Mouse (Mus musculus): ENCODE data around the gene Sowahc. TPM values are rescaled to one million over a fixed set of nuclear protein-coding genes. Genes with fewer than 3 reads are reported as not detected.

Sowahc gene
- polyA plus RNA-seq (2015; fragmentation: Nextera tagmentation; extraction: Ambion mirVana), result 13.0 and 13.6 TPM in 2 replicates

- Histone ChIP-seq H3K4me1 (peaks cover 27% of the 10 kb centered on the region), H3K9ac (peak within 1 kb of the TSS; percentile 86), H3K27me3 (no peaks in the 10 kb centered on the region), H3K9me3 (no peaks in the 10 kb centered on the region), H3K36me3 (no peaks in the 10 kb centered on the region), H3K4me3 (peak within 1 kb of the TSS; percentile 81), H3K27ac (peak within 1 kb of the TSS; percentile 94), H3K4me2 (peak within 1 kb of the TSS; percentile 88)
- under 1% methylated on average over 84 of the region's 84 CpGs for WGBS
- peak; percentile 92 for ATAC-seq (ENCODE audit: insufficient number of reproducible peaks, insufficient read depth, low FRiP score, low TSS enrichment, low read depth)
These were observed at the start of gene Sowahc, which contains the start of gene Sept10 for GRCm38 (mm10) chr10:59221473-59222270. Sowahc (plus strand) TSS chr10:59221953. Sept10 (minus strand) TSS chr10:59221847.

DNA sequence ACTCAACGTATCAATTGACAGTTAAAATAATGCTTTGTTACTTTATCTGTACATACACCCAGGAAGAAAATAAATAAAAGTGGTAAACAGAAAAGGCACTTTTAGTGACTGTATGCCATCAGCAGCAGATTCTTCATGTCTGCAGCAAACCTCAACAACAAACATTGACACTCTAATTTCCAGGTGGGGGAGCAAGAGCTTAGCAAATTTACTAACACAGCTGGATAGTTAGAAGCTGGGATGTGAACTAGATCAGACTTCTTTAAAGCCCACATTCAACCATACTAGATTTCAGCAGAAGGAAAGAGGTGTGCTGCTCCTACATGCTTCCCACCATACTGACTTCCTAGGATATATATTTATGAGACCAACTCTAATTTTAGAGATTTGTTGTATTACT, 49.2 kb upstream of the Sowahc start:
- H3K9me3 ChIP-seq, result no peaks in the 10 kb centered on the region
- H3K27me3 ChIP-seq, result no peaks in the 10 kb centered on the region
- no peak overlapping the region for H3K4me2 ChIP-seq
- ATAC-seq (ENCODE audit: insufficient number of reproducible peaks, insufficient read depth, low FRiP score, low TSS enrichment, low read depth), result no peak
- H3K4me1 ChIP-seq, result no peaks in the 10 kb centered on the region
- peaks cover 17% of the 10 kb centered on the region for H3K36me3 ChIP-seq
- H3K9ac ChIP-seq, result no peak overlapping the region
- H3K27ac ChIP-seq, result no peak overlapping the region
- WGBS, result 99% methylated on average over 1 of the region's 1 CpGs
- H3K4me3 ChIP-seq, result no peak overlapping the region

- no peaks in the 10 kb centered on the region for H3K4me1 ChIP-seq
- no peak overlapping the region for H3K4me3 ChIP-seq
- peaks cover 19% of the 10 kb centered on the region for H3K36me3 ChIP-seq
- no peaks in the 10 kb centered on the region for H3K9me3 ChIP-seq
- H3K4me2 ChIP-seq, result no peak overlapping the region
- WGBS, result 84% methylated on average over 3 of the region's 3 CpGs
- H3K27me3 ChIP-seq, result no peaks in the 10 kb centered on the region
- no peak overlapping the region for H3K27ac ChIP-seq
- no peak overlapping the region for H3K9ac ChIP-seq
- ATAC-seq (ENCODE audit: insufficient number of reproducible peaks, insufficient read depth, low FRiP score, low TSS enrichment, low read depth), result no peak
These were observed 42.1 kb upstream of the Sowahc start for GRCm38 (mm10) chr10:59179620-59180019.

DNA sequence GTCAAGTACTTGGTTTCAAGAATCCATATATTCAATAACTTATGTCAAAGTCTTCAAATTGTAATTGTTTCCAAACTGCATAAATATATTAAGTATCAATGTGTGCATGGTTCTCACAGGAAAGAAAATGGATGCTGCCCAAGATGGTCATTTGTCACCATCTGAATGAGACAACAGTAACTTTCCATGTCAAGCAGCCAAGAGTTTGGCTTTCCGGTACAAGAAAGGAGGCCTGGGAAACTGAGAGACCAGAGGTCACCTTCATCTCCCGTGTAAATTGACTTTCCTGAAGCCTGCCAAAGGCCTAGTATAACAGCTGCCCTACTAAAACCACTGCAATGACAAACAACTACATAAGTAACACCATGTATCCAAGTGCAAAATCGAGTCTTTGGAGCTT, 39.4 kb upstream of the Sowahc start:
- Histone ChIP-seq H3K36me3 (peaks cover 14% of the 10 kb centered on the region), H3K27ac (no peak overlapping the region), H3K9me3 (no peaks in the 10 kb centered on the region), H3K4me3 (no peak overlapping the region), H3K4me2 (no peak overlapping the region), H3K27me3 (no peaks in the 10 kb centered on the region), H3K9ac (no peak overlapping the region), H3K4me1 (no peaks in the 10 kb centered on the region)
- ATAC-seq (ENCODE audit: insufficient number of reproducible peaks, insufficient read depth, low FRiP score, low TSS enrichment, low read depth), result no peak
- 82% methylated on average over 3 of the region's 3 CpGs for WGBS

DNA sequence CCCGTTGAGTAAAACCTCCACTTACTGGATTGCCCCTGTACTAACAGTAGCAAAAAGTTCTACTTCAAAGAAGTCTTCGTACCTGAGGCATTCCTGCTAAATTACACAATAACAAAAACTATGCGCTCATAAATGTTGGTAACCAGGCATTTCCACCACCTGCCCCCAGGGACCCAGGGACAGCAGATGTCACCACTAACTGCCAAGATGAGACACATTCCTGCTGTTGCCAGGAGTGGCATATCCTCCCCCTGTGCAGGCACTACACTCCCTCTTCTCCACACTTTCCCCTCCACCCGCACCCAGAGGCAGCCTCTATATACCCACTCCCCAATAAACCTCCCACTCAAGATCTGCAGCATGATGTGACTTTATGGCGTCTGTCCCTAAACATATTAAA, 26.9 kb upstream of the Sowahc start:
- Histone ChIP-seq H3K9me3 (no peaks in the 10 kb centered on the region), H3K27me3 (no peaks in the 10 kb centered on the region), H3K27ac (no peak overlapping the region), H3K9ac (no peak overlapping the region), H3K36me3 (peaks cover 9% of the 10 kb centered on the region), H3K4me3 (no peak overlapping the region), H3K4me1 (peaks cover 5% of the 10 kb centered on the region; the same call in 1 of the 2 replicates), H3K4me2 (no peak overlapping the region)
- 48% methylated on average over 5 of the region's 5 CpGs for WGBS
- no peak for ATAC-seq (ENCODE audit: insufficient number of reproducible peaks, insufficient read depth, low FRiP score, low TSS enrichment, low read depth)

DNA sequence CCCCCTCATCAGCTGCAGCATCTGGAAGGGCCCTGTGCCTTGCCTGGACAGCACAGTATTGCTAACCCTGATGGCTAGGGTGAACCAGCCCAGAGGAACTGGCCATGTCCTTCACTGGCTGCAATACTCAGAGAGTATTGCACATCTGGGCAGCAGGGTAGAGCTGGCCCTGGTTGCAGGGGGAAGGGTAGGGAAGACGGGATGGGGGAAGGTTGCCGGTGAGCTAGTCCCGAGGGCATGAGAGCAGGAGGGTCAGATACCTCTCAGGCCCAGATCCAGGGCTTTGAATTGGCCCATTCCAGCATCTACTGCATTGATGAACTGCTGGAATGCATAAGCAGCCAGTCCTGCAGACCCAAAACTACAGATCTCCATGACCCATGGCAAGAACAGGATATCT, 25.0 kb upstream of the Sowahc start:
- ATAC-seq (ENCODE audit: insufficient number of reproducible peaks, insufficient read depth, low FRiP score, low TSS enrichment, low read depth), result no peak

DNA sequence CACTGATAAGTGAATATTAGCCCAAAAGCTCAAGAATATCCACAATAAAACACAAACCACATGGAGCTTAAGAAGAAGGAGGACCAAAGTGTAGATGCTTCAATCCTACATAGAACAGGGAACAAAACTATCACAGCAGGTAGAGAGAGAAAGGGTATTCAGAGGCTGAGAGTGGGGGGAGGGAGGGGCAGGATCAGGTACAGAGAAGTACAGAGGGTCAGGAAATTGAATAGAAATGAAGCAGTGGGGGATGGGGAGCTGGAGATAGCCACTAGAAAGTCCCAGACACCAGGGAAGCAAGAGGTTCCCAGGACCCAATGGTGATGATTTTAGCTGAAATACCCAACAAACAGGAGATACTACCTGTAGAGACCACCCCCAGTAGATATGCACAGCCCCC, 21.7 kb upstream of the Sowahc start:
- H3K36me3 ChIP-seq, result 0 out of 2 replicates have a peak, but pooled peaks cover 4% of the 10 kb centered on the region

More for the DNA sequence above, 25.0 kb upstream of the Sowahc start:
- Histone ChIP-seq H3K9me3 (no peaks in the 10 kb centered on the region), H3K27me3 (no peaks in the 10 kb centered on the region), H3K27ac (no peak overlapping the region), H3K36me3 (no peaks in the 10 kb centered on the region), H3K9ac (no peak overlapping the region), H3K4me3 (no peak overlapping the region), H3K4me2 (no peak overlapping the region), H3K4me1 (peaks cover 5% of the 10 kb centered on the region; the same call in 1 of the 2 replicates)
- WGBS, result 58% methylated on average over 3 of the region's 3 CpGs

DNA sequence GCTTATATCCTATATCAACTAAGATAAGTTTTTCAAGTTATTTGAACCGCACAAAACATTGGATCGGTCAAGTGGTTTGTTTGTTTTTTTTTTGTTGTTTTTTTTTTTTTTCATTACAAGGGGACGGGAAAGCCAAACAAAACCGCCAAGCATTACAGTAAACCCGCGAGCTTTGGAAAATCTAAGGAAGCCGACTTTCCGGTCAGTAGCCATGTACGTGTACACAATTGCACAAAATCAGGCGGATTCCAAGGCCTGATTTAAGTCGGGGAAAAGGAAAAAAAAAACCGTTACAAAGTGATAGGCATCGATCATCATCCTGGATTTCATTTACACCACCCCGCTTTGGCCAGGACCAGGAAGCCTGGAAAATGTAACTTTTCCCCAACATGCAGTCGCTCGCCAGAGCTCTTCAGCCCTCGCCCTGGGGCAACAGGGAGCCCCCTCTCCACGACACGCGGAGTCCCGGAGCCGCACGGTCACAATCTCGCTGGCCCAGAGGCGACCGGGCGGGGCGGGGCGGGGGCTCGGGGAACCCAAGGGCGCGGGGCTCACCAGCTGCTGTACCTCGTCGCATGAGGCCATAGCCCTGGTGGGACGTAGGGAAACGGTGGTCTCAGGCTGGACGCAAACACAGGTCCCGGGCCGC, 805 bp upstream of the Sowahc start:
- Histone ChIP-seq H3K27me3 (no peaks in the 10 kb centered on the region), H3K4me1 (peaks cover 27% of the 10 kb centered on the region), H3K9me3 (no peaks in the 10 kb centered on the region), H3K36me3 (no peaks in the 10 kb centered on the region), H3K27ac (peak overlapping the region; percentile 94), H3K4me2 (peak overlapping the region; percentile 88), H3K4me3 (peak overlapping the region; percentile 81), H3K9ac (peak overlapping the region; percentile 86)
- ATAC-seq (ENCODE audit: insufficient number of reproducible peaks, insufficient read depth, low FRiP score, low TSS enrichment, low read depth), result no peak
- 2% methylated on average over 39 of the region's 39 CpGs for WGBS

More for the DNA sequence above, 21.7 kb upstream of the Sowahc start:
- no peak overlapping the region for H3K4me3 ChIP-seq
- H3K27ac ChIP-seq, result no peak overlapping the region
- no peak overlapping the region for H3K9ac ChIP-seq
- no peaks in the 10 kb centered on the region for H3K27me3 ChIP-seq
- no peak for ATAC-seq (ENCODE audit: insufficient number of reproducible peaks, insufficient read depth, low FRiP score, low TSS enrichment, low read depth)
- no peak overlapping the region for H3K4me2 ChIP-seq
- peaks cover under 1% of the 10 kb centered on the region; the same call in 1 of the 2 replicates for H3K4me1 ChIP-seq
- H3K9me3 ChIP-seq, result 0 out of 2 replicates have a peak, but pooled peaks cover 4% of the 10 kb centered on the region

DNA sequence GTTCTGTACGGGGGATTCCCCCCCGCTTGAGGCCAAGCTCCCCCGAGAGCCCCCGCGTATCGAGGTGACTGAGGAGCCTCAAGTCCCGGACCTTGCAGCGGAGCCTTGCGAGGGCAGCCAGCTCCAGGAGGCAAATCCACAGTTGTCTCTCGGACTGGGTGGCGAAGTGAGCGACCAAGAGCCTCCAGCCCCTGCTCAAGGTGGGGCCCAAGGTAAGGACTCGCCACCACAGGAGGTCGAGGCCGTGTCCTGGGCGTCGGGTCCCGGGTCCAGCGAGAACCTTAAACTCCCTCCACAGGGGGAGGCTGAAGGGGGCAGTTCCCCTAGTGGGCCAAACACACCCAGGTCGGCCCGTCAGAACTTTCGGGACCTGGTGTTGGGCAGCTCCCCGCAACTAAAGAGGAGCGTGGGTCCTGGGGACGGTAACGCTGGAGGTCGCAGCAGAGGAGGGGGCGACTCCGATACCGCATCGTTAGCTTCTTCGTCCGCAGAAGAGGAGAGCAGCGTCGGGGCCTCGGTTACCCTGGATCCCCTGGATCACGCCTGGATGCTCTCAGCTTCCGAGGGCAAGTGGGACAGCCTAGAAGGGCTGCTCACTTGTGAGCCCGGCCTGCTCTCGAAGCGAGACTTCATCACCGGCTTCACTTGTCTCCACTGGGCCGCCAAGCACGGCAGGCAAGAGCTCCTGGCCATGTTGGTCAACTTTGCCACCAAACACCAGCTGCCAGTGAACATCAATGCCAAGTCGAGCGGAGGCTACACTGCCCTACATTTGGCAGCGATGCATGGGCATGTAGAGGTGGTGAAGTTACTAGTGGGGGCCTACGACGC, 733 bp downstream of the Sowahc start:
- peaks cover 27% of the 10 kb centered on the region for H3K4me1 ChIP-seq
- H3K4me3 ChIP-seq, result peak overlapping the region; percentile 81
- H3K27ac ChIP-seq, result peak overlapping the region; percentile 94; the same call in 1 of the 2 replicates
- 2% methylated on average over 48 of the region's 49 CpGs for WGBS
- H3K9me3 ChIP-seq, result no peaks in the 10 kb centered on the region
- no peaks in the 10 kb centered on the region for H3K36me3 ChIP-seq
- H3K4me2 ChIP-seq, result peak overlapping the region; percentile 88
- ATAC-seq (ENCODE audit: insufficient number of reproducible peaks, insufficient read depth, low FRiP score, low TSS enrichment, low read depth), result 0 out of 2 replicates have a peak, but pooled peaks have one; percentile 5
- H3K27me3 ChIP-seq, result no peaks in the 10 kb centered on the region
- H3K9ac ChIP-seq, result peak overlapping the region; percentile 86

DNA sequence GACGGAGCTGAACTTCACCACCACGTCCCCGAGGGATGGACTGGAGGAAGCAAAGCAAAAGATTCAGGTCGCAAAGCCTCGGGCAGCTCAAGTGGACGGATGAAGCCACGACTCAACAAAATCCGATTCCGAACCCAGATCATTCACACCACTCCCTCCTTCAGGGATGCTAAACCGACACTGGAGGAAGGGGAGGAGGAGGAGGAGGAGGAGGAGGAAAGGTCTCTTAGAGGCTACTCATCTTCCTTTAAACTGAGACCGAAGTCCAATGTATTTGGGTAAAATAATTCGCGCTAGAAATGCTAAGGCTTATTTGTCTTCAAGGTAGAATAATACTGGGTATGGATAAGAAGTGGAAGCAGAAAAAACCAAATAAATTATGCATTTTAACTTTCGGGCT, 1.5 kb downstream of the Sowahc start:
- H3K4me2 ChIP-seq, result peak overlapping the region; percentile 88
- H3K9ac ChIP-seq, result peak overlapping the region; percentile 86
- no peak for ATAC-seq (ENCODE audit: insufficient number of reproducible peaks, insufficient read depth, low FRiP score, low TSS enrichment, low read depth)
- H3K9me3 ChIP-seq, result no peaks in the 10 kb centered on the region
- H3K27me3 ChIP-seq, result no peaks in the 10 kb centered on the region
- WGBS, result 43% methylated on average over 14 of the region's 14 CpGs
- peaks cover 27% of the 10 kb centered on the region for H3K4me1 ChIP-seq
- peak overlapping the region; percentile 81 for H3K4me3 ChIP-seq
- no peaks in the 10 kb centered on the region for H3K36me3 ChIP-seq
- no peak overlapping the region for H3K27ac ChIP-seq

GRCm38 (mm10) chr10:59223890-59224289, 2.1 kb downstream of the Sowahc start:
- no peaks in the 10 kb centered on the region for H3K27me3 ChIP-seq
- peak overlapping the region; percentile 88 for H3K4me2 ChIP-seq
- H3K9ac ChIP-seq, result no peak overlapping the region
- H3K36me3 ChIP-seq, result no peaks in the 10 kb centered on the region
- peaks cover 27% of the 10 kb centered on the region for H3K4me1 ChIP-seq
- H3K9me3 ChIP-seq, result no peaks in the 10 kb centered on the region
- H3K4me3 ChIP-seq, result peak overlapping the region; percentile 81
- H3K27ac ChIP-seq, result no peak overlapping the region
- WGBS, result 49% methylated on average over 4 of the region's 4 CpGs
- no peak for ATAC-seq (ENCODE audit: insufficient number of reproducible peaks, insufficient read depth, low FRiP score, low TSS enrichment, low read depth)
